Mouse (Mus musculus): ENCODE data around the gene Smn1.

- TF ChIP-seq CTCF (IDR thresholded peaks at IDR 0.05; ENCODE audit: low read depth) (no peak), EP300 (IDR thresholded peaks at IDR 0.05; ENCODE audit: low read depth) (no peak)
These were observed 25.8 kb upstream of the Smn1 start for GRCm38 (mm10) chr13:100098808-100099207.
